Mouse (Mus musculus): ENCODE measurements at regions not wholly inside any gene's neighbourhood (a gene's known extent, or its start where the extent isn't known, plus 50 kb on each side); places are given as distances from the start of the nearest gene placed in this dataset.
A peak's percentile ranks its signal among the peaks of the same experiment; 100 is the strongest.

DNA sequence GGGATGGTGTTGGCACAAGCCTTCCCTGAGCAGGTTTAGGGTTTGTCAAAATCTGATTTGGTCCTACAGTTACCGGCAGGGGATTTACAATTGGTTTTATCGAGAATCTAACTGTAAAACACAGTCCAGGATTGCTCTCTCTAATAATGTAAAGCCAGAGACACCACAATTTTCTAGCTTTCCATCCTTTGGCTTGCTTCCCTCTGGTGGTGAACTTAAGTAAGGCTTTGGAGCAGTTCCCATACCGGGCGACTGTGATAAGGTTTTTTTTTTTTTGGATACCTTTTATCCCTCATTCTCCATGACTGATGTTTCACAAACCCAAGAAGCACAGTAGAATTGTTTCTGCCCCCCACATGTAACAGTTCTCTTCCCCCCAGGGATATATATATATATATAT, 195.3 kb downstream of the Tex13c3 start:
- H3K79me2 ChIP-seq (ENCODE audit: control insufficient read depth, insufficient read depth, low read length) = no peaks in the 10 kb centered on the region
- TF ChIP-seq POLR2A (IDR thresholded peaks at IDR 0.05; ENCODE audit: extremely low read depth, insufficient read depth, low read length) (no peak), CTCF (IDR thresholded peaks at IDR 0.05; ENCODE audit: low read depth, low read length) (no peak)
- peaks cover 5% of the 10 kb centered on the region for H3K4me1 ChIP-seq (ENCODE audit: control insufficient read depth, insufficient read depth, low read length)
- H3K36me3 ChIP-seq (ENCODE audit: control insufficient read depth, insufficient read depth, low read length) = no peaks in the 10 kb centered on the region
- H3K27ac ChIP-seq (replicated peaks; ENCODE audit: insufficient read depth, low read depth, low read length) = no peak overlapping the region
- H3K4me3 ChIP-seq (ENCODE audit: insufficient read depth, low read depth, low read length) = no peak overlapping the region
- peak; percentile 22 for DNase-seq (ENCODE audit: extremely low read depth, low read depth, low spot score)
- H3K9ac ChIP-seq (ENCODE audit: low read depth, low read length) = no peak overlapping the region
- H3K27me3 ChIP-seq (ENCODE audit: control insufficient read depth, insufficient read depth, low read length) = no peaks in the 10 kb centered on the region
- WGBS = 42% methylated on average over 4 of the region's 4 CpGs

DNA sequence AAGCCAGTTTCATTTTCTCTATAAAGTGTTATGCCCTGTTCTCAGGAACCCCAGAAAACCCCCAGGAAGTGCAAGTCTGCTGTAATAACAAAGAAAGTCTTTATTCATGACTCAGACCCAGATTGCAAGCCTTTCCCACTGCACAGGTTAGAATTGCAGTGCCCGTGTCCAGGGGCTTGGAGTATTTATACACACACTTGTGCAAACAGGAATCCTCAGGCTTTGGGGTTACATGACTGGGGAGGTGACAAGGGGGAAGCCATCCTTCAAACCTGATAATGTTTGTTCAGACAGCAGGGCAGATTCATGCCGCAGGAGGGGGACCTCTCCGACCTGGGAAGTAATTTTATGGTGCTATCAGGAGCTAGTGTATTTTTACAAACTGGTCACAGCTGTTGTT, 198.0 kb downstream of the Tex13c3 start:
- TF ChIP-seq POLR2A (IDR thresholded peaks at IDR 0.05; ENCODE audit: extremely low read depth, insufficient read depth, low read length) = no peak
- no peak for TF ChIP-seq CTCF (IDR thresholded peaks at IDR 0.05; ENCODE audit: low read depth, low read length)
- Histone ChIP-seq H3K27ac (replicated peaks; ENCODE audit: insufficient read depth, low read depth, low read length) (no peak overlapping the region), H3K36me3 (ENCODE audit: control insufficient read depth, insufficient read depth, low read length) (no peaks in the 10 kb centered on the region), H3K79me2 (ENCODE audit: control insufficient read depth, insufficient read depth, low read length) (no peaks in the 10 kb centered on the region), H3K4me3 (ENCODE audit: insufficient read depth, low read depth, low read length) (no peak overlapping the region), H3K9ac (ENCODE audit: low read depth, low read length) (no peak overlapping the region), H3K4me1 (ENCODE audit: control insufficient read depth, insufficient read depth, low read length) (peaks cover 5% of the 10 kb centered on the region), H3K27me3 (ENCODE audit: control insufficient read depth, insufficient read depth, low read length) (no peaks in the 10 kb centered on the region)
- 41% methylated on average over 3 of the region's 3 CpGs for WGBS
- DNase-seq (ENCODE audit: extremely low read depth, low read depth, low spot score) = no peak

DNA sequence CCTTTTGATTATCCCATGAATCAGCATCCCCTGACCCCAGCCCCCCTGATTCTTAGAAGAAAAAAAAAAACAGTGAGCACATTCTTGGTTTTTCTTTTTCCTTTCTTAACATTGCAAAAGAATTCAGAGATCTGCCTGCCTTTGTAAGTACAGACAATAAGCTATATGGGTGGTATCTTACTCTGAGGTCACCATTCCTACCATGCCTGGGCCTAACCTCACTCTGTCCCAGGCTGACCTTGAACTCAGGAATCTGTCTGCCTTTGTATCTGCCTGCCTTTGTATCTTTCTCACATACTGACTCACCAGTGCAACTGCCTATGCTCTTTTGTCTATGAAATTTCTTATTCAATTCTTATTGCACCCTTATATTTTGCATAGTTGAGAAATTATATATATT, 216.9 kb downstream of the Tex13c3 start:
- TF ChIP-seq CTCF (IDR thresholded peaks at IDR 0.05; ENCODE audit: low read depth, low read length) = no peak
- no peak for TF ChIP-seq POLR2A (IDR thresholded peaks at IDR 0.05; ENCODE audit: extremely low read depth, insufficient read depth, low read length)
- Histone ChIP-seq H3K9ac (ENCODE audit: low read depth, low read length) (no peak overlapping the region), H3K27me3 (ENCODE audit: control insufficient read depth, insufficient read depth, low read length) (no peaks in the 10 kb centered on the region), H3K4me3 (ENCODE audit: insufficient read depth, low read depth, low read length) (no peak overlapping the region), H3K79me2 (ENCODE audit: control insufficient read depth, insufficient read depth, low read length) (no peaks in the 10 kb centered on the region), H3K4me1 (ENCODE audit: control insufficient read depth, insufficient read depth, low read length) (no peaks in the 10 kb centered on the region), H3K36me3 (ENCODE audit: control insufficient read depth, insufficient read depth, low read length) (no peaks in the 10 kb centered on the region), H3K27ac (replicated peaks; ENCODE audit: insufficient read depth, low read depth, low read length) (no peak overlapping the region)
- DNase-seq (ENCODE audit: extremely low read depth, low read depth, low spot score) = no peak

DNA sequence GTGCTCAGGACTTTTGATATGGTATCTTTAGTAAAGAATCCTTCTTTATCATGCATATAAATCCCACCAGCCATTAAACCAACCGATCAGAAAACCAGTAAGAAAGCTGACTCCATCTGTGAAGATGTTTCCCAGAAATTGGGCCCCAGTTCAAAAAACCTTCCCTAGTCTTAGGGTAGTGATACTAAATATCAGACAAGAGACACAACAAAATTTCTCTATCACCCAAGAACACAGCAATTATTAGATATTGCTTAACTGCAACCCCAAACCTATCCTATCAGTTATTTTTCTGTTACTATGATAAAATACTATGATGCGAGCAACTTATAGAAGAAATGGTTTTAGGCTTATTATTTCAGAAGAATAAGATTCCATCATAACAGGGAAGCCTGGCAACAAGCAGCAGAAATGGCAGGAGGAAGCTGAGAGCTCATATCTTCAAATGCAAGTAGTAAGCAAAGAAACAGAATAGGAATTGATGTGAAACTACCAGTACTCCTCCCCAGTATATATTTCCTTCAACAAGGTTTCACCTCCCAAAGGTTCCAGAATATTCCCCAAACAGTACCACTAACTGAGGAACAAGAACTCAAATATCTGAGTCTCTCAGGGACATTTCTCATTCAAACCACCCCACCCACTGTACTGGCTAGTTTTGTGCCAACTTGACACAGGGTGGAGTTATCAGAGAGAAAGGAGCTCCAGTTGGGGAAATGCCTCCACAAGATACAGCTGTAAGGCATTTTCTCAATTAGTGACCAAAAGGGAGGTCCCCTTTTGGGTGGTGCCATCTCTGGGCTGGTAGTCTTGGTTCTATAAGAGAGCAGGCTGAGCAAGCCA, 234.1 kb downstream of the Tex13c3 start:
- Histone ChIP-seq H3K79me2 (ENCODE audit: control insufficient read depth, insufficient read depth, low read length) (no peaks in the 10 kb centered on the region), H3K4me1 (ENCODE audit: control insufficient read depth, insufficient read depth, low read length) (no peaks in the 10 kb centered on the region), H3K36me3 (ENCODE audit: control insufficient read depth, insufficient read depth, low read length) (no peaks in the 10 kb centered on the region), H3K9ac (ENCODE audit: low read depth, low read length) (no peak overlapping the region), H3K27me3 (ENCODE audit: control insufficient read depth, insufficient read depth, low read length) (no peaks in the 10 kb centered on the region), H3K4me3 (ENCODE audit: insufficient read depth, low read depth, low read length) (no peak overlapping the region), H3K27ac (replicated peaks; ENCODE audit: insufficient read depth, low read depth, low read length) (no peak overlapping the region)
- DNase-seq (ENCODE audit: extremely low read depth, low read depth, low spot score) = no peak
- TF ChIP-seq CTCF (IDR thresholded peaks at IDR 0.05; ENCODE audit: low read depth, low read length) = no peak
- TF ChIP-seq POLR2A (IDR thresholded peaks at IDR 0.05; ENCODE audit: extremely low read depth, insufficient read depth, low read length) = no peak
- WGBS = 88% methylated on average over 2 of the region's 2 CpGs

GRCm38 (mm10) chrX:19237738-19238261, 243.3 kb downstream of the Tex13c3 start:
- no peaks in the 10 kb centered on the region for H3K27me3 ChIP-seq (ENCODE audit: control insufficient read depth, insufficient read depth, low read length)
- H3K27ac ChIP-seq (replicated peaks; ENCODE audit: insufficient read depth, low read depth, low read length) = peak overlapping the region; percentile 25
- WGBS = 0% methylated on average over 17 of the region's 26 CpGs
- H3K79me2 ChIP-seq (ENCODE audit: control insufficient read depth, insufficient read depth, low read length) = no peaks in the 10 kb centered on the region
- H3K9ac ChIP-seq (ENCODE audit: low read depth, low read length) = peak overlapping the region; percentile 38
- TF ChIP-seq CTCF (IDR thresholded peaks at IDR 0.05; ENCODE audit: low read depth, low read length) (0 out of 2 replicates have a peak, but pooled peaks have one; percentile 8), POLR2A (IDR thresholded peaks at IDR 0.05; ENCODE audit: extremely low read depth, insufficient read depth, low read length) (0 out of 2 replicates have a peak, but pooled peaks have one; percentile 18)
- H3K36me3 ChIP-seq (ENCODE audit: control insufficient read depth, insufficient read depth, low read length) = no peaks in the 10 kb centered on the region; the same call in 1 of the 2 replicates
- peak overlapping the region; percentile 62 for H3K4me3 ChIP-seq (ENCODE audit: insufficient read depth, low read depth, low read length)
- H3K4me1 ChIP-seq (ENCODE audit: control insufficient read depth, insufficient read depth, low read length) = 0 out of 2 replicates have a peak, but pooled peaks cover 1% of the 10 kb centered on the region
- DNase-seq (ENCODE audit: extremely low read depth, low read depth, low spot score) = peak; percentile 76

Data from liver, adult 2 months (tissue).